Mouse (Mus musculus) embryonic fibroblast, embryonic 13.5 days (primary cell): ENCODE data around the gene Wfdc15a.

Experiments used
- CTCF ChIP-seq: IDR thresholded peaks from 2 replicates; pipeline ENCODE4 v1.5.1; 2011; ENCODE audit warnings: mild to moderate bottlenecking, control low read depth, low read length, moderate library complexity, borderline replicate concordance; ENCODE audit not compliant: insufficient read depth
- POLR2A ChIP-seq: IDR thresholded peaks from 2 replicates; pipeline ENCODE4 v1.6.1; 2011; ENCODE audit warnings: low read depth, mild to moderate bottlenecking, control low read depth, low read length, moderate library complexity

DNA sequence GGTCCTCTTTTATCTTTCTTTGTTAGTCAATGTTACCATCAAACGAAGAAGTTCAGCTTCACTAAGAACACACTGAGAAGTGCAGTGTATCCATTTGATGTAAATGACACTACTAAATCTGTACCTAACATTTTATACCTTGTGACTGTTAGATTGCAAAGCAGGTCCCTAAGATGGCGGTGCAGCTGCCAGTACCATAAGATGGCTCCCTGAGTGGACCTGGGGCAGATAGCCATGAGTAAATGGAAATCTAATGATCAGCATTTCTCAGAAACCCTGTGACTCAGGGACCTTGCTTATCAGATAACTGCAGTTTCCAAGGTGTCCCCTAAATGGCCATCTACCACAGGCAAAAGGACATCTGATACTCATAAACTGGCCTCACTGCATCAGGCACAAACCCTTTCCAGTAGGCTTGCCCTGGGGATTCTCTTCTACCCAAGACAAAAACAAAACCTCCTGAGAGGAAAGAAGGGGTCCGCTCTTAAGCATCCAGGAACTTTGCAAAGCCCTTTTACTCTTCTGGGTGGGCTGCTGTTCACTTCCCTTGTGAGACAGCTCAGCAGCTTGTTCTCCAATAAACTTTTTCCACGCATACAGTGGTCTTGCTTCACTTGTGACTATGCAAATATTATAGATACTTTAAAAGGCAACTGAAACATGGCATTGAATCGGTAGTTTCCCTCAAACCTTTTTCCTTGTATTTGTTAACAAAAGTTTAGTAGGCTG, 3.8 kb downstream of the Wfdc15a start:
- TF ChIP-seq CTCF (no peak), POLR2A (no peak)
